Mouse (Mus musculus) heart, postnatal 0 days (tissue): ENCODE results near the gene Bex4.

Experiments used
- CTCF ChIP-seq: IDR thresholded peaks from 2 replicates; pipeline ENCODE4 v1.5.1; 2016; ENCODE audit warnings: antibody characterized with exemption, control low read depth, low read depth
- EP300 ChIP-seq: IDR thresholded peaks from 2 replicates; pipeline ENCODE4 v1.6.1; 2016; ENCODE audit warnings: antibody characterized with exemption, low read depth

GRCm38 (mm10) chrX:136171189-136172117 lies 32.7 kb downstream of the Bex4 start:
- TF ChIP-seq CTCF (no peak), EP300 (no peak)
